Mouse (Mus musculus) myocyte (in vitro differentiated cells): Measurements from ENCODE around the gene Kazald1.

ENCODE experiments used
- CEBPB ChIP-seq: IDR thresholded peaks from 2 replicates; pipeline ENCODE4 v1.6.1; 2011; ENCODE audit warnings: mild to moderate bottlenecking, moderate library complexity; ENCODE audit not compliant: poor library complexity, insufficient read depth, severe bottlenecking
- E2F4 ChIP-seq: IDR thresholded peaks from one replicate; pipeline ENCODE4 v1.6.1; 2011; ENCODE audit warnings: mild to moderate bottlenecking, control low read depth, moderate library complexity; ENCODE audit not compliant: insufficient read depth
- MAX ChIP-seq: IDR thresholded peaks from one replicate; pipeline ENCODE4 v1.6.1; 2011; ENCODE audit warnings: low read depth, mild to moderate bottlenecking, control low read depth
- MYOD1 ChIP-seq, 3 experiments: IDR thresholded peaks; one replicate each; pipeline ENCODE4 v1.6.1; 2011; ENCODE audit warnings: control low read depth in 2 of 3, low read depth in 2 of 3, mild to moderate bottlenecking in 2 of 3, moderate library complexity in 1 of 3; ENCODE audit not compliant: insufficient read length in 2 of 3, control insufficient read depth in 1 of 3
- POLR2A ChIP-seq: IDR thresholded peaks from one replicate; pipeline ENCODE4 v1.6.1; 2011; ENCODE audit warnings: low read depth, mild to moderate bottlenecking, control low read depth, moderate library complexity; ENCODE audit not compliant: insufficient read length
- POLR2AphosphoS2 ChIP-seq: IDR thresholded peaks from one replicate; pipeline ENCODE4 v1.6.1; 2011; ENCODE audit warnings: low read depth, control low read depth; ENCODE audit not compliant: insufficient read length
- TCF12 ChIP-seq: IDR thresholded peaks from one replicate; pipeline ENCODE4 v1.6.1; 2011; ENCODE audit warnings: mild to moderate bottlenecking, control low read depth; ENCODE audit not compliant: poor library complexity, insufficient read depth, severe bottlenecking
- USF1 ChIP-seq: IDR thresholded peaks from one replicate; pipeline ENCODE4 v1.6.1; 2011; ENCODE audit warnings: low read depth, mild to moderate bottlenecking, control low read depth, moderate library complexity

DNA sequence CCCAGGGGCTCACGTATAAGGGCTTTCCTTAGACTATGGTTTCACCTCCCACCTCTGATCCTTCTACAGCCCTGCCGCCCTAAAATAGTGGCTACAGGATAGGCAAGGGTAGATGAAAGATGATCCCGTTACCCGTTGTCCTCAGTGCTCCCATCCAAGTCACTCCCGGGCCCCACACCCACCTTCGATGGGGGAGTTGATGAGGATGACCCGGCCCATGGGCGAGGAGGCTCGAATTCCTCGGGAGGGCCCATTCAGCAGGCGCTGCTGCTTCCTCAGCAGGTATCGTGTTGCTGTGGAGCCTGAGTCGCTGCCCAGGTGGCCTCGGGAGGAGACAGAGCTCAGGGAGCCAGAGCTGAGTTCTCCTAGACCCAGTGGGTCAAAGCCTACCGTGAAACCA lies 29.8 kb upstream of the Kazald1 start:
- TF ChIP-seq USF1 (no peak), TCF12 (no peak), POLR2A (no peak), POLR2AphosphoS2 (no peak), CEBPB (no peak), MAX (no peak), E2F4 (no peak), MYOD1 (IDR thresholded peaks at IDR 0.05; ENCODE audit: control insufficient read depth in 1 of 3, insufficient read length in 2 of 3, low read depth in 2 of 3) (no peak)
